Mouse (Mus musculus): ENCODE data around the gene Abhd12.

DNA sequence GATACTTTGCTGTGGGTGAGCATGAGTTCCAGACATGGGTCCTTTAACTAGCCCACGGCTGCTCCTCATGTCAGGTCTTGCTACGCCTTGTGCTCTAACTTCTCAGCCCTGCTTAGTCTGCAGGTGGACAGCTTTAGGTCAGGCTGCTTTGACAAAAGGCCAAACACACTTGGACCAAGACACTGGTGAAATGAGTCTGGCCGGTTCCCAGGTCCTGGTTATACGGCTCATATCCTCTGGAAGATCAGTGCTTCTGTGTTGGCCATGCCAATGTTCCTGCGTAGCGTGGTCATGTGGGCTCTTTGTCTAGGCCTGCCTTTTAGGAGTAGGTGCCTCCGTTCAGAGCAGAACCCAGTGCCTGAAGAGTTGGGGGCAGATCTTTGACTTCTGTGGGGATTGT, 72.5 kb downstream of the Abhd12 start:
- TF ChIP-seq CTCF (IDR thresholded peaks at IDR 0.05; ENCODE audit: extremely low read depth, insufficient read depth, insufficient read length, insufficient replicate concordance) (no peak), POLR2A (IDR thresholded peaks at IDR 0.05; ENCODE audit: low read depth, low read length) (no peak)
